Mouse (Mus musculus): ENCODE measurements around the gene Klk1b3. TPM values are rescaled to one million over a fixed set of nuclear protein-coding genes. Genes with fewer than 3 reads are reported as not detected.

Gene Klk1b3
- not detected in 2 replicates for polyA plus RNA-seq (2012; ENCODE audit: low replicate concordance)

GRCm38 (mm10) chr7:44197891-44198290 is at the start of gene Klk1b3:
TSS of gene Klk1b3 (plus strand) at chr7:44198191.

GRCm38 (mm10) chr7:44187936-44188335 is 10.1 kb upstream of the Klk1b3 start, which contains the start of gene Klk1b24:
TSS of gene Klk1b24 (plus strand) at chr7:44188236.

DNA sequence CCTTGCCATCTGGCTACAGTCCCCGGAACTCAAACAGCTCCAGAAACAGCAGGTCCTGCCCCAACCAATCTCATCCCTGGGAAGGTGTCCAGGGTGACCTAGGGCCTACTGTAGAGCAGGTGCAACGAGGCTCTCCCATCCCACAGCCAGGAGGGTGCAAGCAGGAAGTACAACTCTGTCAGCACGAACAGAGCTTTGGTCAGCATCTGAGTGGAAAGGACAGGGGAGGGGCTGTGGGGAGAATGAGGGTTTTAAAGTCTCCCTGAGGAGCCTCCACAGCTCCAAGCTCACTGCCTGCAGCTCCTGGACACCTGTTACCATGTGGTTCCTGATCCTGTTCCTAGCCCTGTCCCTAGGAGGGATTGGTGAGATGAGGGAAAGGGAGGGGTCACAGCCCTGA is 9.1 kb downstream of the Klk1b3 start, which contains the start of gene Klk1b4:
Gene Klk1b4, plus strand, starts transcription at position 301 of the 400 bp plus-strand sequence.

GRCm38 (mm10) chr7:44215645-44216044 is 17.7 kb downstream of the Klk1b3 start, which contains the start of gene Klk1b5:
TSS of gene Klk1b5 (plus strand) at chr7:44215945.

DNA sequence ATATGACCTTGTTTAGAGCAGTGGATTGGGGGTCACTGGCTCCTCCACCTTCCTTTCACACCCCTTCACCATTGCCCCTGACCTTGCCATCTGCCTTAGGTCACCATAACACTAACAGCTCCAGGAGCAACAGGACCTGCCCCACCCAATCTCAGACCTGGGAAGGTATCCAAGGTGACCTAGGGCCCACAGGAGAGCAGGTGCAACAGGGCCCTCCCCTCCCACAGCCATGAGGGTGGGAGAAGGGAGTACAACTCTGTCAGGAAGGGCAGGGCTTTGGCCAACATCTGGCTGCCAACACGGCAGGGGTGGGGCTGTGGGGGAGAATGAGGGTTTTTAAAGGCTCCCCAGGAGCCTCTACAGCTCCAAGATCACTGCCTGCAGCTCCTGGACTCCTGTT is 27.1 kb downstream of the Klk1b3 start, which contains the start of gene Klk1:
Gene Klk1, plus strand, starts transcription at position 285 of the 400 bp plus-strand sequence.

DNA sequence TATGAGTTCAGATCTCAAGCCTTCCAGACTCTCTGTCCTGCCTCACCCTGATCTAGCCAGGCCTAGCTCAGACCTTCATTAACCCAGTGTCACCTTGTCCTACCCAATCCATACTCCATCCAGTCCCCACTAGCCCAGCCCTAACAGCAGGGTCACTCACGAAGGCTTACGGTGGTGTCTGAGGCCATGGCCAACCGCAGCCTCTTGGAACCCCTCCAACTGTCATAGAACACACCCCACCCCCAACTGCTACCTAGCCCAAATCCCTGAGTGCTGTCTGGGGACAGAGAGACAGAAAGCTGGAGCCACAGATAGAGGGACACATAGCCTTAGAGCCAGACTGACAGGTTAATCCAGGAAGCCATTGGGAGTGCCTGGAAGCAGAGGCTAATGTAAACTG is 37.9 kb downstream of the Klk1b3 start, which contains the start of gene Gm36864:
Gene Gm36864, plus strand, starts transcription at position 269 of the 400 bp plus-strand sequence.

GRCm38 (mm10) chr7:44246055-44246983 is 48.3 kb downstream of the Klk1b3 start, which contains the start of the genes 1700028J19Rik and 2410002F23Rik:
TSS of gene 1700028J19Rik (minus strand) at chr7:44246695.
TSS of gene 2410002F23Rik (plus strand) at chr7:44246722.

Other genes with a start within 250 kb of the Klk1b3 start
- not detected in 2 replicates for gene Klk1b8, start 247.5 kb upstream of the Klk1b3 start, polyA plus RNA-seq (2012; ENCODE audit: low replicate concordance)
- not detected in 2 replicates for gene Klk1b1, start 231.4 kb upstream of the Klk1b3 start, polyA plus RNA-seq (2012; ENCODE audit: low replicate concordance)
- not detected in 2 replicates for gene Klk1b9, start 222.1 kb upstream of the Klk1b3 start, polyA plus RNA-seq (2012; ENCODE audit: low replicate concordance)
- not detected in 2 replicates for gene Klk1b11, start 202.3 kb upstream of the Klk1b3 start, polyA plus RNA-seq (2012; ENCODE audit: low replicate concordance)
- not detected in 2 replicates for gene Klk1b26, start 186.0 kb upstream of the Klk1b3 start, polyA plus RNA-seq (2012; ENCODE audit: low replicate concordance)
- gene Klk1b27, start 145.9 kb upstream of the Klk1b3 start, polyA plus RNA-seq (2012; ENCODE audit: low replicate concordance), result 3.6 and 5.5 TPM in 2 replicates
- not detected in 2 replicates for gene Klk1b21, start 95.9 kb upstream of the Klk1b3 start, polyA plus RNA-seq (2012; ENCODE audit: low replicate concordance)
- gene Klk1b22, start 85.5 kb upstream of the Klk1b3 start, polyA plus RNA-seq (2012; ENCODE audit: low replicate concordance), result not detected in 2 replicates
- not detected in 2 replicates for gene Klk1b16, start 61.4 kb upstream of the Klk1b3 start, polyA plus RNA-seq (2012; ENCODE audit: low replicate concordance)
- gene Klk1b24, start 10.0 kb upstream of the Klk1b3 start, polyA plus RNA-seq (2012; ENCODE audit: low replicate concordance), result not detected in 2 replicates
- gene Klk1b4, start 9.2 kb downstream of the Klk1b3 start, polyA plus RNA-seq (2012; ENCODE audit: low replicate concordance), result not detected in 2 replicates
- gene Klk1b5, start 17.8 kb downstream of the Klk1b3 start, polyA plus RNA-seq (2012; ENCODE audit: low replicate concordance), result not detected in 2 replicates
- gene Klk1, start 27.2 kb downstream of the Klk1b3 start, polyA plus RNA-seq (2012; ENCODE audit: low replicate concordance), result 16.7 and 28.0 TPM in 2 replicates
- gene Gm36864, start 38.0 kb downstream of the Klk1b3 start, polyA plus RNA-seq (2012; ENCODE audit: low replicate concordance), result not detected in 2 replicates
- gene 1700028J19Rik, start 48.5 kb downstream of the Klk1b3 start, polyA plus RNA-seq (2012; ENCODE audit: low replicate concordance), result 0.10 TPM in 1 of 2 replicates, not detected in the other
- gene 2410002F23Rik, start 48.5 kb downstream of the Klk1b3 start, polyA plus RNA-seq (2012; ENCODE audit: low replicate concordance), result 155 and 164 TPM in 2 replicates
- not detected in 2 replicates for gene Acp4, start 59.2 kb downstream of the Klk1b3 start, polyA plus RNA-seq (2012; ENCODE audit: low replicate concordance)
- gene Gm15517, start 63.3 kb downstream of the Klk1b3 start, polyA plus RNA-seq (2012; ENCODE audit: low replicate concordance), result not detected in 2 replicates
- gene Clec11a, start 108.7 kb downstream of the Klk1b3 start, polyA plus RNA-seq (2012; ENCODE audit: low replicate concordance), result 1.6 and 1.7 TPM in 2 replicates
- gene Shank1, start 112.1 kb downstream of the Klk1b3 start, polyA plus RNA-seq (2012; ENCODE audit: low replicate concordance), result 36.0 and 52.3 TPM in 2 replicates
- 0.90 and 1.6 TPM in 2 replicates for gene Syt3, start 185.9 kb downstream of the Klk1b3 start, polyA plus RNA-seq (2012; ENCODE audit: low replicate concordance)
- gene 1700008O03Rik, start 187.6 kb downstream of the Klk1b3 start, polyA plus RNA-seq (2012; ENCODE audit: low replicate concordance), result 0.36 and 0.40 TPM in 2 replicates
- not detected in 2 replicates for gene Lrrc4b, start 230.8 kb downstream of the Klk1b3 start, polyA plus RNA-seq (2012; ENCODE audit: low replicate concordance)

All from hematopoietic multipotent progenitor cell, adult 10-12 weeks (in vitro differentiated cells).